Mouse (Mus musculus) left cerebral cortex, adult 18-20 months (tissue): ENCODE results near the gene Ccnd1. TPM values are rescaled to one million over a fixed set of nuclear protein-coding genes. Genes with fewer than 3 reads are reported as not detected.
A peak's percentile ranks its signal among the peaks of the same experiment; 100 is the strongest.

Source experiments
- DNase-seq, 2 experiments: peaks; one replicate each; pipeline ENCODE4 v3.0.0; 2021 to 2022; ENCODE audit warnings: low spot score in 2 of 2, mixed read lengths in 1 of 2
- total RNA-seq, 2 experiments: library from RNA; stranded (reverse); gene quantifications; 2 replicates each; pipeline ENCODE4 v1.2.3; 2021

The Ccnd1 gene
- total RNA-seq, 2 experiments from 2014 or later, result 42.9 to 57.5 TPM

DNA sequence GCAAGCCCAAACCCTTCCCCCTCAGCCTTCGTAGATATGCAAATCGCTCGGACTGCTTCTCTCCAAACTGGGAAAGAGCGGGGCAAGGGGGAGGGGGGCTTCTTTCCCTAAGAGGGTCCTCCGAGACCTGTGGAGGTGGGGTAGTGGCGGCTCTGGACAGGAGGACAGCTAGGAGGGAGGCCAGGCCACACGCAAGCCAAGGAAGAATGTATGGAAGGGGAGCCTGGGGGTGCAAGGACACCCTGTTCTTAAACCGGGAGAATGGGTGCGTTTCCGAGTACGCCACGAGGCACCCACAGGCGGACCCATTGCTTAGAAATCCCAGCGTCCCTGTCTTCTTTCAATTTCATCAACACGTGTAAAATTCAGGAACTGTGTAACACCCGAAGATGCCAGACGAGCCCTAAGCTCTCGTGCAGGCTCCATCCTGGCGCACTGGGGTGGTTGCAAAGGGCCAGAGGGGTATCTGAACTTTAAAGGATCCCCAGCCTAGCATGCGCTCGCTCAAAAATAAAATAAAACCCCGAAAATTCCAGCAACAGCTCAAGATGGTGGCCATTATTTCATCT is 362 bp upstream of the Ccnd1 start:
- DNase-seq, result no peak

DNA sequence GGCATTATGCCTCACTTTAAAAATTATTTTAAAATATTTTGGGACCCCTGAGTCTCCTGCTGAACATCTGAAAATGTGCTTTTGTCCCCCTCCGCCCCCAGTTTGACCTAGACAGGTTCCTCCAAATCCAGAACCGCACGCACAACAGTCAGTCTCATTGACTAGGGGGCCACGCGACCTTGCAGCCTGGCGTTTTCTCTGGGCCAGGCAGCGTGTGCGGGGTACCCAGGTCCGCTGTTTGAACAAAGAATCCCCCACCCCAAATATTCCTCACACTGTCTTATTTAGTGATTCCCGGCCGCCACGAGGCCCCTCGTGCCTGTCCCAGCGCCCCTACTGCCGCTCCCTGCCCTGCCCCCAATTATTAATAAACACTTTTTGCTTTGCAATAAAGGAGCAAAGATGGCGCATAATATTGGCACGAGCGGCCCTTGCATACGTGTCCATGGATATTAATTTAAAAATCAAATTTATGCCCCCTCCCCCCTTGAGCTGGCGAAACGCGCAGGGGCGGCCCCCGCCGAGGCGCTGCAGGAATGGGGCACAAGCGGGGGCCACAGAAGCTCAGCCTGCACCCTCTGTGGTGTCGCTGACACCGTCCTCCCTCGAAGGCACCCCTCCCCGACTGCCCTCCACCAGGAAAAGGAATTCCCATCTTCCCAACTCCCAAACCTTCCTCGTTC is 923 bp downstream of the Ccnd1 start:
- DNase-seq, result no peak

DNA sequence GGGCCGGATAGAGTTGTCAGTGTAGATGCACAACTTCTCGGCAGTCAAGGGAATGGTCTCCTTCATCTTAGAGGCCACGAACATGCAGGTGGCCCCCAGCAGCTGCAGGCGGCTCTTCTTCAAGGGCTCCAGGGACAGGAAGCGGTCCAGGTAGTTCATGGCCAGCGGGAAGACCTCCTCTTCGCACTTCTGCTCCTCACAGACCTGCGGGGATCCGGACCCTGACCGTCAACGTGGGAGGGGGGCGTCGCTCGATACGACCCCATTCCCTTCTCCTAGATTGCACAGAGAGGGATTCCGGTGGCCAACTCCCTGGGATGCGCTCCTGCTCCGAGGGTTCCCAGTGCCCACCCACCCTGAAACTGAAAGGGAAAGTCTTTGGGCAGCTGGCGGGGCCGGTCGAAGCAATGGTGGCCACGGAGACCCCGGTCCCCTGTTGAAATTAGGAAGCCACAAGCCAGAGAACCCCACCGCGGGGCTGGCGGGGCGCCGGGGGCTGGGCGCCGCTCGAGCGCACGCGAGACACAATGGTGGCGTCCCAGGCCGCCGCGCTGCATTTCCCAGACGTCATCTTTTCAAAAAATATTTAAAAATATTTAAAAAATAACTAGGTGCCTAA is 1.7 kb downstream of the Ccnd1 start:
- no peak for DNase-seq

DNA sequence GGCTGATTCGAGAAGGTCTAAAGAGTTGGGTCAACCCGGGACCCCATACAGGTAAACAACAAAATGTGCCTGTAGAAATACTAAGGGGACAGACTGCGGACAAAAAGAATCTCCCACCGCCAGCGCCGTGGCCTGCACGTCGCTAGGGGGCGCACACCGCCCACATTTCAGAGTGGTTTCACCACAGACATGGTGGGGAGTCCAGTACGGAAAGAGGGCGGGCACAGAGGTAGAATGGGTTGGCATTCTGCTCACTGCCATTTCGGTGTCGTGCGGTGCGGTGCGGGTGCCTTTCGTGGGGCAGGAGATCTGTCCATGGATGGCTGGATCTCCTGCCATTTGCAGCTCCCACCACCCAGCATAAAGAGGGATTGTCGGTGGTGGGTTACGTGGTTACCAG is 2.2 kb downstream of the Ccnd1 start:
- DNase-seq, result peak; percentile 91 to 92

DNA sequence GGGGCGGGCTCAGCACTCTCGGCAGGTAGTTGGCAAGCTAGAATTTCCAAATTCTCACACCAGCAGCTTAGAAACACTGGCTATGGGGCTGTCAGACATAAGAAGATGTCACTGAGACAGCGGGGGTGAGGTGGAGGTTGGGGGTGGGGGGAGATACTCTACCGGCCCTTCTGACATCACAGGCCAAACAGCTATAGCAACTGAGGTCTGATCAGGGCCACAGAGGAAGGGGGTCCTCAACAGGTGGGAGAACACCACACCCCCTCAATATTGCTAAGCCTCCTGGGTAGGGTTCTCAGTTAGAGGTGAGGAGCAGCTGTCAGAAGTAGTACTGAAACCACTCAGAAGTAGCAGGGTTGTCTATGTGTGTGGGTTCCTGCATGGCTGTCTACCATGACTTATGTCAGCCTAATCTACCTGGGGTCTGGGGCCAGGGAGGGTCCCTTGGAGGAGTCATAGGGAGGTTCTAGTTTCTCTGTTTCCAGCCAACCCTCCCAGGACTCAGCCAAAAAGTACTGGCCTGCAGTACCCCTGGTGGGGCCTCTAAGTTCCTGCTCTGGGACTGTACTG is 3.3 kb downstream of the Ccnd1 start:
- DNase-seq, result no peak

DNA sequence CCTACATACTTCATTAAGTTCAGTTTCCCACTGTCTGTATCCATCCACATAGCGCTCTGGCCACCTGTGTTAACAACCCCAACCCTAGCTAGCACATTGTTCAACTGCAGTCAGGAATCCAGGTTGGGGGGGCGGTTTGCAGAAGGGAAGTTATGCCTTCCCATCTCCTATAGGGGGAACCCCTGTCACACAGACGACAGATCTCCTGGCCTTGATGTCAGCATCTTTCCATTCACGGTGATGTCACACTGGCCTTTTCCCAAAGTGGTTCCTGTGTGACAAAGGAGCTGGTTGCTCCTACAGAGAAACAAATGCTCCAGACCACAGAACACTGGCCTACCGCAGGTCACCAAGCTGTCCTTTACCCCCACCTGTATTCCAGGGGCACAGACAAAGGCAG is 4.2 kb downstream of the Ccnd1 start:
- no peak for DNase-seq

DNA sequence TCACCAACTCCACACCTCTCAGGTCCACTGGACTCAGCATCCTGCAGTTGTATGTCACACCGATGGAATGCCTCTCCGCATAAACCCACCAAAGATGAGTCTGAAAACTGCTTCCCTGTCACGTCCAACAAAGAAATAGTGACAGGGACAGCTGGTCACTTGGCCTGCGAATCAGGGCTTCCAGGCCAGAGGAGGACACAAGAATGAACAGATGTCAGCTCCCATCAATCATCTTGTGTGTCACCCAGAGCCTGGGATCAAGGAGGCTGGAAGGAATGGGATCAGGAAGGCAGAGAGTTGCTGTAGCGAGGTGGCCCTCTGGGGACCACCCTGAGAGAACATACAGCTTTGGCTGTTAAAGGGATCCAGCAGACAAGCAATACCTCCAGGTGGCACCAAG is 4.8 kb downstream of the Ccnd1 start:
- DNase-seq, result no peak

DNA sequence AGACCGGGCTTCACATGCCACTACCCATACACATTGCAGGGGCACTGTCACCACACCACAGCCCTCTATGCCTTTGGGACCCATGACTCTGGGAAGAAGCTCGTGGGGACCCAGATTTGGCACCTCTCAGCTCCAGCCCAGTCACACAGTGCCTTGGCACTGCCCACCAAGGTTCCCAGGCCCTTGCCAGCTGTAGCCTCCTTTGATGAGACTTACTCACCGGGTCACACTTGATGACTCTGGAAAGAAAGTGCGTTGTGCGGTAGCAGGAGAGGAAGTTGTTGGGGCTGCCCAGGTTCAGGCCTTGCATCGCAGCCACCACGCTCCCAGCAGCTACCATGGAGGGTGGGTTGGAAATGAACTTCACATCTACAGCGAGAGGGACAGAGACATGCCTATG is 5.9 kb downstream of the Ccnd1 start:
- DNase-seq, result no peak

DNA sequence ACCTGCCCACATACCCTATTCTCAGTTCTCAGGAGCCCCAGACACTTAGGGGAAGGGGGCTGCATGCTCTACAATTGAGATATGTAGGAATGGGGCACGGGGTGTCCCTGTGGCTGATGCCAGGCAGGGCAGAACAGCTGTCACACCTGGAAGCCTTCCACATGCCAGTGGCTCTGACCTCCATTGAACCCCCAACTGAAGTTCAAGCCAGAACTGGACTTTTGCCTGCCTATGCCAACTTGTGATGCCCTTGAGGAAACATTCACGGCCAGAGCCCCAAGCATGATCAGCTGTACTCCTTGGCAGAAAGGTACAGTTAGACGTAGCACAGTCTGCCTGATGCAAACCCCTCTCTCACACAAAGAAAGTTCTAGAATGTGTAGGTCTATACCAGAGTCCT is 6.4 kb downstream of the Ccnd1 start:
- DNase-seq, result no peak

DNA sequence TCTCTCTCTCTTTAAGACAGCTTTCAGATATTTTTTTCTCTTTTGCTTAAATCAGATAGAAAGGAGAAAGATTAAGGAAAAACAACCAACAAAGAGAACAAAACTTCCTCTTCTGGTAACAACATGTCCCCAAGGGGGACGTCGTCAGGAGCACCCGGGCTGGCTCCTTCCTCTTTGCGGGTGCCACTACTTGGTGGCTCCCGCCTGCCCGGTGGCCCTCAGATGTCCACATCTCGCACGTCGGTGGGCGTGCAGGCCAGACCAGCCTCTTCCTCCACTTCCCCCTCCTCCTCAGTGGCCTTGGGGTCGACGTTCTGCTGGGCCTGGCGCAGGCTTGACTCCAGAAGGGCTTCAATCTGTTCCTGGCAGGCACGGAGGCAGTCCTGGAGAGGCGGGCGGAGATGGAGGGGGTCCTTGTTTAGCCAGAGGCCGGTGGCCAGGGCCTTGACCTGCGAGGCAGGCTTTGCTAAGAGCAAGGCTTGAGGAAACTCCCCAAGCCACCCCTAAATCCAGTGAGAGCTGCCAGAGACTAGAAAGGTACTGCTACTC is 7.3 kb downstream of the Ccnd1 start:
- no peak for DNase-seq

DNA sequence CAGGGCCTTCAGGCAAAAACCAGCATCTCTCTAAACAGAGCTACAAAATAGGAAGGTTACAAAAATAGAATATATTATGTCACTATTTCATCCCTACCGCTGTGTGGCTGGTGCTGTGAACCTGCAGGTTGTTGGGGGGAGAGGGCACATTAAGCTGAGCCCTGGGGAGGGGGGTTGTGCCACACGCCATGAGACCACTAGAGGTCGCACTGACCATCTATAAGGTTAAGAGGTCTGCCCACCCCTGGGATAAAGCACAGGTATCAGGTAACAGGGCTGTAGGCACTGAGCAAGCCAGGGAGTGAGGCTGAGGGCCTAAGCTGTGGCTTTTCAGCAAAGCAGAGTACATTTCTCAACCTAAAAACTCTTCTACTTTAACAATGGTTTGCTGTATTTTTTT is 7.9 kb downstream of the Ccnd1 start:
- no peak for DNase-seq

DNA sequence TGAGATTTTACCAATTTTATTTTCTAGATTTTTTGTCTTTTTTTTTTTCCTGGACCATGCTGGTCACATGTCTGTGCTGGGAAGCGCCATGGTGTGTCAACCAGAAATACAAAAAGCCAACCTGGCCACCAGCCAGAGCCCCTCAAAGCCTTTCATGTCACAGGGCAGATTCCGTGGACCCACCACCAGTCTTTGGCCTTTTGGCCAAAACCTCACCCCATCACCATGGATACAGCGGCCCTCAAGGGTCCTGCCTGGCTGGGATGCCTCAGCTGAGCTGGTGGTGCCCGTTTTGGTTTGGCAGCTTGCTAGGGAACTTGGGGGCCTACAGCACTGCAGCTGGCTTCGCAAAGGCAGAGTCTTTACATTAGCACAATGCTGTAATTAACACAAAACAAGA is 9.8 kb downstream of the Ccnd1 start:
- DNase-seq, result no peak

DNA sequence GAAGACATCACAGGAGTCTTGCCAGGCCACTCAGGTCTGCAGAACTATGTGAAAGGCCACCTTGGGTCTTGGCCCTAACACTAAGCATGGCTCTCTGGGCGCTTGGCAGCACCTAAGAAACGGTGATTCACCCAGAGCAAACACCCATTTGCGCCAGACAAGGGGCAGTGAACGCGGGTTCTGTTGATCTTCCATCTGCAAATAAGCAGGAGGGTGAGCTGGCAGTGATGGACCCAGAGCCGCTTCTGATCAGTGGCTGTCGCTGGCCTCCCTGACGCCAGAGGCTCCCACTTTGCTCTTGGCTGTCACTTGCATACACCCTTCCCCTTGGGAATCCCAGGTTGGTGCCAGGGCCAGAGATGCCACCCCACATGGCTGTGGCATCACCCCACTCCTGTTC is 10.2 kb downstream of the Ccnd1 start:
- no peak for DNase-seq

DNA sequence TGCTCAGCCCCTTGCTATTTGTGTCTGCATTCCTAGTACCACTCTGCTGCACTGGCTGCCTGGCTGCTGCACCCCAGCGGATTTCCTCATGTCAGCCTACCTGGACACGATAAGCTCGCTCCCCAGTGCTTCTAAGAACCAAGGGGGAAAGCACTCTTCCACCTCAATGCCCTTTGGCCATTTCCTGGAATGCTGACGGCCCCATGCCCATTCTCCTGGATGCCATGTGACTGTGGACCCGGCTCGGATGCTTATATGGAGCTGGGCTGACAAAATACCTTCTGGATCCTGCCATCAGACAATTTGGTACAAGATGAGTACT is 10.9 kb downstream of the Ccnd1 start:
- DNase-seq, result no peak

DNA sequence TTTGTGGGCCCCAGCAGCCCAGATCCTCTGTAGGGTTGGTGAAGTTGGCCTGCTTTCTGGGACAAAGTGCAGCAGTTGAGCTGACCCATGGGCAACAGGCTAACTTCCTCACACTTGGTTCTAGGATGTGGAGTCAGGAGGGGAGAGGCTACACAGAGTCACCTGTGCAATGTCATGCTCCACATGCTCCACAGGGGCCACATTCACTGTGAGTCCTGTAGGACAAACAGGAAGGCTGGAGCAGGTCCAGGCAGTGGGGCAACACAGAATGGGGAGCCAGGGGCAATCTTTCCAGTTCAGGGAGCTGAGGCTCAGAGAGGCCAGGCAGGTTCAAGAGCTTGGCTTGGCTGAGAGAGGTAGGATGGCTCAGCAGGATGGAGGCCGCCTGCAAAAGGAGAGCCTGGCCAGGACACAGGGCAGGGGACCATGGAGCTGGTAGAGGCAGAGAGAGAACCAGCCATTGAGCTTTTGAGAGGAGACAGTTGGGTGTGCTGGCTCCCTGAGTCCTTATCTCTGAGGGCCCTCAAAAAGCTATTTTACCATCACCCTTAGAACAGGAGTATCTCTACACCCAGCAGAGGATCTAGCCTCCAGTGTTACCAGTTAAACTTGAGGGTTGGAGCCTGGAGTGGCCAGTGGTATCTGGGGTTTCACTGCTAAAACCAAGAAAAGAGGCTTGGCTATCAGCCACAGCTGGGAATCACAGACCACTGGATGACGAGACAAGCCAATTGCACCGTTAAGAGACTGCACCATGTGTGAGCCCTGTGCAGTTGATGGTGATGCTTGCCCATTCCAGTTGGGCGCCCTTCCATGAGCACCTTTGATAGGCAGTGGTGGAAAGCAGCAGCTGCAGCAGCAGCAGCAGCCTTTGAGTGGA is 11.5 kb downstream of the Ccnd1 start:
- no peak for DNase-seq

DNA sequence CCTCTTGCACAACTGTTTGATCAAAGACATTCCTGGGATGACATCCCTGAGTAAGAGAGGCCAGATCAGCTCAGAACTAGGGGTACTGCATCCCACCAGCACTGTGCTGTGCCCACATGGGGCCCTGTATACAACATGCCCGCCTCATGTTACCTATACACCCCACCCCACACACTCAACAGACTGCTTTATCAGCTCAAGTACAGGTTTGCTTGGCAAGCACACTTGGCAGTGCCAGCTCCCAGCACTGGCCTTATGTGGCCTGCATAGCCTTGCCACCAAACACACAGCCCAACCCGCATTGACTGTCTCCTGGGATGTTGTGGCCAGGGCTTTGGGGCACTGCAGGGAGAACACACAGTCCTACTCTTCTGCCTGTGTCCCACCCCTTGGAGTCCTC is 12.1 kb downstream of the Ccnd1 start:
- no peak for DNase-seq

DNA sequence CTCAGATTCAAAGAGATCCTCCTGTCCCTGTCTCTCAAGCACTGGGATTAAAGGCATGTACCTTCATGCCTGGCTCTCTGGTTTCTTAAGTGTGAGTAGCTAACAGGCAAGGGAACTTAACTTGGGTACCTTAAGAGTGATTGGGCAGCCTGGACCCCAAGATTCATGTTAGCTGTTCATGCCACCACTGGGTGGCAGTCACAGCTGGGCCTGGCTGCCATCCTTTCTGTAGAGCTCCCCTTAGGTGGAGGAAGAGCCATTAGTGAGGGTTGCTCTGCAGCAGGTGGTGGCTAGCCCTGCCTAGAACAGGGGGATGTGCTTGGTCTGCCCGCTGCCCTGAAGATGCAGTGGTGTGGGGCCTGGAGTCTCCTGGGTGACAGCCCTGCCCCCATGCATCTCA is 20.9 kb downstream of the Ccnd1 start:
- no peak for DNase-seq

DNA sequence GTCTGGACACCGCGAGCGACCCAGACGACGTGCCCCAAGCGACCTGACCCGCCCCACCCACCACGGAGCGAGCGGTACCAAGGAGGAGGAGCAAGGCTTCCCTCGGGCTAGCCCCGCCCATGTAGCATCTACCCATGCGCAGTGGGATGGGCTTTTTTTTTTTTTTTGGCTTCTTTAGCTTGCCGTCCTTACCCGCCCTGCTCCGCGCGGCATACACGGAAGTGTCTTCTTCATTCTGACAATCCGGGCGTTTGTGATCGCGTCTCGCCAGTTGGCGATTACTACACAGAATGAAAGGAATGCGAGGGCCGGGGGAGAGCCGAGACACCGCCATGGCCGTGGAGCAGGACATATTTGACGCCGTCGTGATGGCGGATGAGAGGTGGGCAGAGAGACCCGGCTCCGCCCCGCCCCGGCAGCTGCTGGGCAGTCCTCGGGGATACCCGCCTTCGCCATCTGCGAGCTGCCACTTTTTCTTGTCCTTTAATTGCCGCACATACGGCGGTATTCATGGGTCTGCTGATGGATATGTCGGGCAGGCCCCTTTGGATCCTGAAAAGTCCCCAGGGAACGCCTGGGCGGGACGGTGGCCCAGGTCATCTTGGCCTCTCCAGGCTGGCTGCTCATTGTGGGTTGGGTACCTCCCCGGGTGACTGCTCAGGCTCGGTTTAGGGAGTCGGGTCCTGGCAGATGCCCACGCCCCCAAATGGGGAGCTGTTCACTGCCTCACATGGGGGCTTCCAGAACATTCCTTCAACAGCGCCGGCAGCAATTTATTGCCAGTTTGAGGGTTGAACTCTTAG is 24.6 kb downstream of the Ccnd1 start, which contains the start of gene LTO1:
Gene LTO1 (plus strand): TSS at position 153 of the 803 bp plus-strand sequence.
- peak; percentile 82 to 91 for DNase-seq

DNA sequence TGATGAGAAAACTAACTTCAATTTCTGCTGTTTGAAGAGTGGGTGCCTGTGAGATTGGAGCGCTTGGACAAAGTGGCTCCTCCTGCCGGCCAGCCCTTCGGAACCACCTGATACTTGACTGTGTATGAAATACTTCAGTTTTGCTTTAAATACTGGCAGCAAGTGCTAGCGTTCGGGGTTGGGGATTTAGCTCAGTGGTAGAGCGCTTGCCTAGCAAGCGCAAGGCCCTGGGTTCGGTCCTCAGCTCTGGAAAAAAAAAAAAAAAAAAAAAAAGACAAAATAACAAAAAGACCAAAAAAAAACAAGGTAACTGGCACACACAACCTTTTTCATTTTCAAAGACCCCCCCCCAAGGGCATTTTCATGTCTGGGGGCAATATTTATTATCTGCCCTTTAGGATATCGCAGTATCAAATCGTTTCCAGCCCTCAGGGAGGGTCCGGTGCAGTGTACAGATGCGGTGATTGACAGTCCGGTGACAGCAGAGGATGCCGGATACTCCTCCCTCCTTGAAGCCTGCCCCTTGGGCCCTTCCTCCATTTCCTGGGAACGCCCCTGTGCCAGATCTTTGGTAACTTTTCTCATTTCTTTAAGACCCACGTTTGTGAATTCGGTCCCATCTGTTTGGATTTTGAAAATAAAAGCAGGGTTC is 25.3 kb downstream of the Ccnd1 start:
- peak; percentile 85 to 89 for DNase-seq

DNA sequence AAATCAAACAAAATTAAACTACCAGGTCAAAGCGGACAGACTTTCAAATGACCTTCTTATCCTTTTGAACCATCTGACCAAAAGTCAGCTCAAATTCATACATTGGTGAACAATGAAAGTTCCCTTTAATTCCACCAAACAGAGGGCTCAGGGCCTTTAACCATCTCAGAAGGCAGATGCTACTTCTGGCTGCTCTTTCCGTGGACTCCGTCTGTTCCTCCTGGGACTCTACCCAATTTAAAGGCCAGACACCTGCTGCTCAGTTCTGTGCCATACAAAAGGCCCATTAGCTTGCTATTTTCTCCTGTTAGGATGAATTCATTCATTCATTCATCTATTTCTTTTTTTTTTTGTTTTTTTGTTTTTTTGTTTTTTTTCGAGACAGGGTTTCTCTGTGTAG is 26.8 kb downstream of the Ccnd1 start:
- DNase-seq, result no peak
